Mouse (Mus musculus): ENCODE data around the gene Sprr2f.

DNA sequence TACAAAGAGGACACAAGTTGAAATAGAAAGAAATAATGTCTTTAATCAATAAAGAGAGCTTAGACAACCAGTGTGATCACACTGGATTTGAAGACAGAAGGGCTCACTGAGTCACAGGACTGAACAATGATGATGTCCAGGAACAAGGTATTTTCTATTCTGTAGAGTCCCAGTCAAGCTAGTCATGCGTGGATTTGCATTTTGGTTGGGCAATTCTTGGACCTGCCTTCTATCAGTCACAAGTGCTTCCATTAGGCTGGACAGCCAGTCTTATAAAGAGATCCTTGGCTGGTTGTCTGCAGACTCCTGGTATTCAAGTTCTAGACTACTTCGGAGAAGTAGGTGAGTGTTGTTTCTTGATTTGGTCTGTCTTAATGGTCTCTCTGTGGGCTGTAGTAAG is 42.7 kb downstream of the Sprr2f start, which contains the start of gene Sprr2i:
- no peak for TF ChIP-seq POLR2A (IDR thresholded peaks at IDR 0.05; ENCODE audit: insufficient read depth, low read depth, low read length)
- TF ChIP-seq CTCF (IDR thresholded peaks at IDR 0.05) = no peak
- no peak for TF ChIP-seq EP300 (IDR thresholded peaks at IDR 0.05; ENCODE audit: insufficient read depth, low read depth, low read length)

Data from heart, adult 2 months (tissue).